Mouse (Mus musculus): ENCODE results near the gene Nsmf.

The Nsmf gene

DNA sequence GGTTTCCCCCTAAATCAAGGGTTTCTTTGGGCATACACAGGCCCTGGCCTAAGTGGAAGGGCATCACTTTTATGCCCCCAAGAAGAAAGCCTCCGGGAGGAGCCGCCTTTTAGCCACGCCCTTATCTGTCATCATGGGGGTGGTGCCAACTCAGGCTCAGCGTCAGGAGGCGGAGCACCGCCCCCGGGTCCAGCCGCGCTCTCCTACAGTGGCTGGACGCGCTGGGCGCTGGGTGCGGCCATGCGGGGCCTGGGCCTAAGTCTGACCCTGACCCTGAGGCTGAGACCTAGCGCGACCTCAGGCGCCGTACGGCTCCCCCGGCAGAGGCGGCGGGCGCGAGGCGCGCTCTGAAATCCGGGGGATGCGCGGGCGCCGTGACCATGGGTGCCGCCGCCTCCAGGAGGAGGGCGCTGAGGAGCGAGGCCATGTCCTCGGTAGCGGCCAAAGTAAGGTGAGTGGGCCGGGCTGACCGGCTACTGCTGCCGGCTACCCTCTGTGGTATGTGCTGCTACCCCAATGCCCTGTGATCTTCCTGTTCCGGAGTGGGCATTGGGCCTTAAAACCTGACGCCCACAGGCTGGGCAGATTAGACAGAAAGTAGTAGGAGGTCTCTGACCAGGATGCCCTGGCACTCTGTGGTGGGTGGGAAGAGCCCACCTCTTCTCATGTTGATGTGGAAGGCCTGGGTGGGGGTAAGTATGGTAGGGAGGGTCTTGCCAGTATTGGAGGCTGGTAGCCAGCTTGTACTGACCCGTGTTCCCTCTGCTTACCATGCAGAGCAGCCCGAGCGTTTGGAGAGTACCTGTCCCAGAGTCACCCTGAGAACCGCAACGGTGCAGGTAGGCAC, at the start of gene Nsmf:
Gene Nsmf, plus strand, starts transcription at position 135 of the 847 bp plus-strand sequence.
- DNase-seq (ENCODE audit: low spot score in 2 of 2): peak; percentile 87 to 88

DNA sequence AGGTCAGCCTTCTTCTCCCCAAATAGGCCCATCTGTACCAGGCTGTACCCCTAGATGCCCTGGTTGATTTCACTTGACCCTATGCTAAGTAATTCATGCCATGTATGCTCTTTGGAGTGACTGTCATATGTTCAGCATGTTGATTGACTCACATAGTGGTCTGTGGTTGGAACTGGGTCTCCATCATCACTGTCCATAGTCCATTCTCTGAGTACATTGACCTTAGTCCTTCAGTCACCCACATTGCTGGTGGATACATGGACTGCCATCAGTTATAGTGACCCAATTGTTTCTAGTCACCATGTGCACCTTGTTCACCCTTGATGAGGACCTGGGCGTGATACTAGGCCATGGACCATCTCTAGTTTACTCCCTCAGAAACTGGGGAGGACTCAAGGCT, 47.4 kb upstream of the Nsmf start:
- no peak for DNase-seq (ENCODE audit: low spot score in 2 of 2)

DNA sequence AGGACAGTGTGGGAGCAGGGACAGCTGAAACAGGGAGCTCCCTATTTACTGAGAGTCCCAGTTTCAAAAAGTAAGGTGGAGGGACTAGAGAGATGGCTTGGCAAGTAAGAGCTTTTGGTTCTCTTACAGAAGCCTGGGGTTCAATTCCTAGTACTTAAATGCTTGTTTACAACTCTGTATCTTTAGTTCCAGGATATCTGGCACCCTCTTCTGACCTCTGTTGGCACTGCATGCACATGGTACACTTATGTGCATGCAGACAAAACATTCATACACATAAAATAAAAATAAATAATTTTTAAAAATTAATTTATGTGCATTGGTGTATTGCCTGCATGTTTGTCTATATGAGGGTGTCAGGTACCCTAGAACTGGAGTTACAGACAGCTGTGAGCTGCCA, 45.9 kb upstream of the Nsmf start:
- DNase-seq (ENCODE audit: low spot score in 2 of 2): no peak

- no peak for DNase-seq (ENCODE audit: low spot score in 2 of 2)
These were observed 31.5 kb upstream of the Nsmf start for GRCm38 (mm10) chr2:25022678-25023077.

DNA sequence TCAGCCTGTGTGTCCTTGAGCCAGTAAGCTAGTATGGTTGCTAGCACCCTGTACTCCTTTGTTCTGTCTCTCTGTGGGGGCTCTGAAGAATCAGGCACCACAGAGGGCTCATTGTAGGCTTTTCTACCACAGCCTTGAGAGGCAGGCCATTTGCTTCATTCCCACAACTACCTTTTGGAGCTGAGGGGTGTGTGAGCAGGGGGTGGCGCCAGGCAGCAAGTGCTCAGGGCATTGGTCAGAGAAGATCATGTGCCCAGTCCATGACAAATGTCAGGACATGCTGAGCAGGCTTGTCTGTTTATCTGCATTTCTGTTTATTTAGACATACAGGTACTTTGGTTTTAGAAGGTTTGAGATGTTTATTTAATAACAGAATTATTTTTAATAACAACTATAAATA, 29.0 kb upstream of the Nsmf start:
- no peak for DNase-seq (ENCODE audit: low spot score in 2 of 2)

DNA sequence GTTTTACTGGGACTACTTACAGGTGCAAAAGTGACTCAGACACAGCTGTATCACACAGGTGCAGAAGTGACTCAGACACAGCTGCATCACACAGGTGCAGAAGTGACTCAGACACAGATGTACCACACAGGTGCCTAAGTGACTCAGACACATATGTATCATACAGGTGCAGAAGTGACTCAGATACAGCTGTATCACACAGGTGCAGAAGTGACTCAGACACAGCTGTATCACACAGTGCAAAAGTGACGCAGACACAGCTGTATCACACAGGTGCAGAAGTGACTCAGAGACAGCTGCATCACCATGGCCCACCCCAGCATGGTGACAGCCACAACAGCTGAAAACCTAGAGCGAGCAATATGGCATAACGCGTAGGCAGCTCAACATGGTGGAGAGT, 19.2 kb upstream of the Nsmf start:
- no peak for DNase-seq (ENCODE audit: low spot score in 2 of 2)

GRCm38 (mm10) chr2:25040089-25040488, 14.1 kb upstream of the Nsmf start:
- no peak for DNase-seq (ENCODE audit: low spot score in 2 of 2)

- no peak for DNase-seq (ENCODE audit: low spot score in 2 of 2)
These were observed 3.2 kb upstream of the Nsmf start for GRCm38 (mm10) chr2:25050921-25051320.

- DNase-seq (ENCODE audit: low spot score in 2 of 2): no peak
These were observed 2.7 kb upstream of the Nsmf start for GRCm38 (mm10) chr2:25051450-25051849.

DNA sequence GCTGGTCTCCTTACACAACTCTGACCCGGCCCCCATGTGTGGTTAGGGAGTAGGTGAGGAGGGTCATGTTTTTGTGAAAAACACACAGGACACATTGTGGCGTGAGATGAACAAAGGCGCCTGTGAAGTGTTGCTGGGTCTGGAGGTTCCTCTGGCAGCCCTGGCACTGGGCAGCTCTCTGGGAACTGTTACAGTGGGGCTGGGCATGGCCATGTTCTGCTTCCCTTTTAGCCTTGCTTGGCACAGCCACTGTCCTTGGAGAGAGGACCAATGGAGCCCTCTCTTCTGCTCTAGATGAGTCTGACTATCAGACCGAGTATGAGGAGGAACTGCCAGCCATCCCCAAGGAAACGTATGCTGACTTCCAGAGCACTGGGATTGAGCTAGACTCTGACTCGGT, 1.1 kb upstream of the Nsmf start:
- no peak for DNase-seq (ENCODE audit: low spot score in 2 of 2)

- no peak for DNase-seq (ENCODE audit: low spot score in 2 of 2)
These were observed 882 bp downstream of the Nsmf start for GRCm38 (mm10) chr2:25055068-25055405.

DNA sequence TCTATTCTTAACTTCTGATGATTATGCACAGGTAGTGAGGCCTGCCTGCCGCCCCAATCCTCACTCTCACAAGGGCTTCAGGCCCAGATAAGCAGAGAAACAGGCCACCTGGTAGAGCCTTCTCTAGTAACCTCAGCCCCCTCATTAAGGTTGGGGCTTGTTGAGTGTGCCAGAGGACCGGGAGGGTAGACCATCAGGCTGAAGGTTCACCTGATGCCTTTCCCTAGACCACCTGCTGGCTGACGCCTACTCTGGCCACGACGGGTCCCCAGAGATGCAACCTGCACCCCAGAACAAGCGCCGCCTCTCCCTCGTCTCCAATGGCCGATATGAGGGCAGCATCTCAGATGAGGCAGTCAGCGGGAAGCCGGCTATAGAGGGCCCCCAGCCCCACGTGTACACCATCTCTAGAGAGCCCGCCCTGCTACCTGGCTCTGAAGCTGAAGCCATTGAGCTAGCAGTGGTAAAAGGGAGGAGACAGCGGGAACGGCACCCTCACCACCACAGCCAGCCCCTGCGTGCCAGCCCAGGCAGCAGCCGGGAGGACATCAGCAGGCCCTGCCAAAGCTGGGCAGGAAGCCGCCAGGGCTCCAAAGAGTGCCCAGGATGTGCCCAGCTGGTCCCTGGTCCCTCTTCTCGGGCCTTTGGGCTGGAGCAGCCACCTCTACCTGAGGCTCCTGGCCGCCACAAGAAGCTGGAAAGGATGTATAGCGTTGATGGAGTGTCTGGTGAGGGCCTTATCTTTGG, 1.4 kb downstream of the Nsmf start:
- no peak for DNase-seq (ENCODE audit: low spot score in 2 of 2)

DNA sequence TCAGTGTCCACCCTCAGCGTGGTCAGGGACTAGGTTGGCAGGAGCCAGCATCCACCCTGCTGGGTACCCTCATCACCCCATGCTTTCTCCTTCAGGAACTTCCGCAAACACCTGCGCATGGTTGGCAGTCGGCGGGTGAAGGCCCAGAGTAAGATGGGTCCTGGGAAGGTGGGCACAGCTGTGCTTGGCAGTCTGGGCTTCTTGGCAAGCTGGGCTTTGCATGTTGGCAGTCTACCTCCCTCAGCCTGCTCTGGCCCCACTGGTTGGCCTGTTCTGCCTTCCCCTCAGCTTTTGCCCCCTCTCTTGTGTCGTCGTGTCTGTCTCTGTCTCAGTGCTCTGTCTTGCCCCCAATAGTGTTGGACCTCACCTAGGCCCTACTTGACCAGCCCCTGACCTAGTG, 4.8 kb downstream of the Nsmf start:
- no peak for DNase-seq (ENCODE audit: low spot score in 2 of 2)

- no peak for DNase-seq (ENCODE audit: low spot score in 2 of 2)
These were observed 9.4 kb downstream of the Nsmf start for GRCm38 (mm10) chr2:25063523-25063922.

GRCm38 (mm10) chr2:25064285-25064684, 10.1 kb downstream of the Nsmf start:
- no peak for DNase-seq (ENCODE audit: low spot score in 2 of 2)

GRCm38 (mm10) chr2:25065537-25065936, 11.4 kb downstream of the Nsmf start:
- DNase-seq (ENCODE audit: low spot score in 2 of 2): no peak

DNA sequence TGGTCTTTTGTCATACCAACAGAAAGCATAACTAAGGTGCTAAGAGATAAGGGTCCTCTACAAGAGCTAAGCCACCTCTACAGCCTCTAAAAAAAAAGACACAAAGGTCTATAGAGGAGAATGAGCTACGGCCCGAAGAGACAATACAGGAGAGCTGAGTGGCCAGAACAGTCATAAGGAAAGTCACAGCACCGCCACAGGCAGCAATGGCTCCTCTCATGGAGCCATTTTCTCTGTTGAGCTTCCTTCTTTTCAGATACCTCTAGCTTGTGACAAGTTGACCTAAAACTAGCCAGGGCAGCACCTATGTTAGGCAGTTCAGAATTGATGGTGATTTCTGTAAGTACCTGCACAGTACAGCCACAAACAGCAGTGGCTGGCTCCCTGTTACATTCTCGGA, 12.4 kb downstream of the Nsmf start:
- DNase-seq (ENCODE audit: low spot score in 2 of 2): no peak

- no peak for DNase-seq (ENCODE audit: low spot score in 2 of 2)
These were observed 15.4 kb downstream of the Nsmf start for GRCm38 (mm10) chr2:25069537-25069936.

GRCm38 (mm10) chr2:25072398-25072797, 18.2 kb downstream of the Nsmf start:
- DNase-seq (ENCODE audit: low spot score in 2 of 2): no peak

DNA sequence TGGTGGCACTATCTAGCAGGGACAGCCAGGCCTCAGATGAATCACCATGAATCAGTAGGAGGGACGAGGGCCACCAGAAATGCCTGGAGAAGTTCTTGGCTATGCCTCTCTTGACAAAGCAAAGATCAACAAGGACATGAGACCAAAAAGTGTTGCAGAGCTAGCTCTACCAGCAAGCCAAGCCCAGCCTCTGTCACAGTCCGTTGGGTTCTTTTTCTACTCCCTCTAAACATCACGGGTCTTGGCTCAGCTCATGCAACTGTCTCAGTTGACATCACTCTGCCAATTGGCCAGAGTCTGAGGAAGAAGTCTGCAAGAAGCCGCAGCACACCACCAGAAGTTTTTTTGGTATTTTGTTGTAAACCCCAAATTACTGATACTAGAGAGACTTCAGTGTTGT, 21.4 kb downstream of the Nsmf start:
- DNase-seq (ENCODE audit: low spot score in 2 of 2): no peak

- DNase-seq (ENCODE audit: low spot score in 2 of 2): no peak
These were observed 24.8 kb downstream of the Nsmf start for GRCm38 (mm10) chr2:25078967-25079366.

DNA sequence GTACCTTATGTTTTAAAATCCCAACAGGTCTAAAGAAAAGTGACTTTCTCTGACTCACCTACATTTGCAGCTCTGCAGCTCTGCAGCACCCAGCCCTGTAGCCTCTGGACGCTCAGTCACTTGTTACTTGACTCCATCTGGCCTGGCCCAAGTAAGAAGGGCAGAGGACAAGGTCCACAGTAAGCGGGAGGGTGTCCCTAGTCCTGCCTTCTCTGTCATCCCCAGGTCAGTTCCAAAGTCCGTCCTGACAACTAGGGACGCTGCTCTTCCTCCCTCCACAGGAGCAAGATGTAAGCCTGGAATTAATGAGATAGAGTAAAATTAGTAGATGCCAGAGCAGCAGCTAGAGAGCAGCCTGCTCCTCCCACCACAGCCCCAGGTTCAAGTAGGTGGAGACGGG, 25.9 kb downstream of the Nsmf start, which contains the start of gene Entpd8:
Gene Entpd8, plus strand, starts transcription at position 229 of the 400 bp plus-strand sequence.
- DNase-seq (ENCODE audit: low spot score in 2 of 2): no peak

DNA sequence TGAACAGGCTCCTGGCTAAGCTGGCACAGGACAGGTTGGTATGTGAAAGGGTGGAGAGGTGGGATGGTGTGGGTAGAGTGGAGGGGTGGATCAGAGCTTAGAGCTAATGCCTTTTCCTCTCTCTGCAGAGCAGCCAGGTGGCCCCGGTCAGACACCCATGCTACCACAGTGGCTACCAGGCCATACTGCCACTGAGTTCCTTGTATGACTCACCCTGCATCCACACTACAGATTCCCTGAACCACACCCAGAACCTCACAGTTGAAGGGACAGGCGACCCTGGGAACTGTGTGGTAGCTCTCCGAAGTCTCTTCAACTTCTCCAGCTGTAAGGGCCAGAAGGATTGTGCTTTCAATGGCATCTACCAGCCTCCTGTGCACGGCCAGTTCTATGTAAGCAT, 29.5 kb downstream of the Nsmf start:
- no peak for DNase-seq (ENCODE audit: low spot score in 2 of 2)
